Mouse (Mus musculus) cerebellum, postnatal 10 days (tissue): Measurements from ENCODE around the gene Ddx23.

Source experiments
- DNase-seq, 2 experiments: peaks; one replicate each; pipeline ENCODE4 v3.0.0; 2021; ENCODE audit warnings: mixed read lengths in 2 of 2

Ddx23 gene

GRCm38 (mm10) chr15:98674284-98674993, 11.7 kb upstream of the Ddx23 start:
- peak; percentile 50 to 54 for DNase-seq

DNA sequence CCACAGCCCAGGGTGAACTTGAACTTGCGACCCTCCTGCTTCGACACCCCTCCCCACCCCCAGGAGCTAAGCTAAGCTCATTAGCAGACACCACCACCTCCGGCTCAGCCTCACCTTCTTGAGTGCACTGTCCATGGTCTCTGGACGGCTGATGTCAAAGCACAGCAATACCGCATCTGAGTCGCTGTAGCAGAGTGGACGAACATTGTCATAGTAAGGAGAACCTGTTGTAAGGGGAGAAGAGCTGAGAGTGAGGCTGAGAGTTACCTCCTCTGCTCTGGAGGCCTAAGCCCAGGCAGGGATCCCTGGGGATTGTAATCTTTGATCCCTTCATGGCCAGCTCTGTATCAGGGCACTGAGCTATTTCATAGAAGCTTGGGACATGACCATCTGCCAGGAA, 11.0 kb upstream of the Ddx23 start:
- no peak for DNase-seq

- no peak for DNase-seq
Observed at GRCm38 (mm10) chr15:98672592-98672991, 9.9 kb upstream of the Ddx23 start.

- DNase-seq = peak in 1 of 2 experiments; percentile 52
Observed at GRCm38 (mm10) chr15:98664042-98664907, 1.6 kb upstream of the Ddx23 start.

GRCm38 (mm10) chr15:98662198-98662566, 512 bp downstream of the Ddx23 start:
- no peak for DNase-seq

DNA sequence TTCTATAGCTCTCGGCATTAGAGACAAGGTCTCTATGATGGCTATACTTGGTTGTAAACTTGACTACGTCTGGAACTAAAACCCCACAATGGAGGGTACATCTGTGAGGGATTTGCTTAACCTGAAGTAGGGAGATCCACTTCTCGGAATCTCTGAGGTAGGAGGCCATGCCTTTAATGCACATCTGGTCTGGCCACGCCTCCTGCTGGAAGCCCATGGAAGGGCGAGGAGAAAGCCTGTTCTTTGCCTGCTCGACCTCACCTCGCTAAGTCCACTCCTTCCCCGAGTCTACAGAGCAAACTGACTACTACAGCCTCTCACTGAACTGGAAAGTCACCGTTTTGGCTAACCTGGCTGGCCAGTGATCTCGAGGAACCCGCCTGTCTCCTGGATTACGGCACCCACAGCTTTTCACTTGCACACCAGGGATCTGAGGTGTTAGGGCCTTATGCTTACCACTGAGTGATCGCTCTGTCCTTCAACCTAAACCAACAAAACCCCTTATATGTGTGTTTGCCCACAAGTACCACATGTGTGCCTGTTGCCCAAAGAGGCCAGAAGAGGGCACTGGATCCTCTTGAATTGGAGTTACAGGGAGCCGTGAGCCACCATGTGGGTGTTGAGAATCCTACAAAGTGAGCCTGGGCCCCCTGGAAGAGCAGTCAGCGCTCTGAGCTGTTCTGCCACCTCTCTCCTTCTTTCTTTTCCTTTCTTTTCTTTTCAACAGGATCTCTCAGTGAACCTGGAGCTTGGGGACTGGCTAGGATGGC, 5.5 kb downstream of the Ddx23 start:
- DNase-seq = no peak

GRCm38 (mm10) chr15:98652174-98652573, 10.5 kb downstream of the Ddx23 start:
- DNase-seq = no peak

- DNase-seq = no peak
Observed at GRCm38 (mm10) chr15:98651431-98651830, 11.3 kb downstream of the Ddx23 start.

DNA sequence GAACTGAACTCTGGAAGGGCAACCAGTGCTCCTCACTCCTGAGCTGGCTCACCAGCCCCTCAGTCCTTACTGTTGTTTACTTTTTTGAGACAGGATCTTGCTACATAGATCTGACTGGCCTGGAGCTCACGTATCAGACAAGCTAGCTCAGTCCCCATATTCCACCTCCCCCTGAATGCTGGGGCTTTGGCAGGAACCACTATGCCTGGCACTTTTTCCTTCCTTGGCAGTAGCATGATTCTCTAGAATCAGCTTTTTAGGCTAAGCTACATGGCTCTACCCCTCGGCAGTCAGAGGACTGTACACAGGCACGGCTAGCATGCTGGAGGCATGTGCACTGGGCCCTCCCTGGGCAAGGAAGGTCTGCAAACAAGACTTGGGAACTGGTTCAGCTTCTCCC, 14.6 kb downstream of the Ddx23 start:
- no peak for DNase-seq

DNA sequence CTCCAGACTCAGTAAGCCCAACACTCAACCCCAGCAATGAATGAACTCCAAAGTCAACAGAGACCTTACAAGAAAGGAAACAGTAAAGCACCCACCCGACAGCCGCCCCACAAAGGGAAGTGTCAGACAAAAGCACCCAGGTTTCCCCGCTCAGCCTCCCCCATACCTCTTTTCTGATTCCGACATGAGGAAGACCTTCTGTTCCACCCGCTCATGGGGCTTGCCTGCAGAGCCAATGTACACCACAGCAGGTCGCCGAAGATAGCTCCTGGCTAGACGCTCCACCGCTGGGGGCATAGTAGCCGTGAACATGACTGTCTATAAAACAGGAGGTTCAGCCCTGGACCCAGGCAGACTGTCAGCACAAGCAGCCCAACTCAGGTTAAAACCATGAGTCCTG, 15.4 kb downstream of the Ddx23 start:
- DNase-seq = no peak

- no peak for DNase-seq
Observed at GRCm38 (mm10) chr15:98646737-98647136, 16.0 kb downstream of the Ddx23 start.

DNA sequence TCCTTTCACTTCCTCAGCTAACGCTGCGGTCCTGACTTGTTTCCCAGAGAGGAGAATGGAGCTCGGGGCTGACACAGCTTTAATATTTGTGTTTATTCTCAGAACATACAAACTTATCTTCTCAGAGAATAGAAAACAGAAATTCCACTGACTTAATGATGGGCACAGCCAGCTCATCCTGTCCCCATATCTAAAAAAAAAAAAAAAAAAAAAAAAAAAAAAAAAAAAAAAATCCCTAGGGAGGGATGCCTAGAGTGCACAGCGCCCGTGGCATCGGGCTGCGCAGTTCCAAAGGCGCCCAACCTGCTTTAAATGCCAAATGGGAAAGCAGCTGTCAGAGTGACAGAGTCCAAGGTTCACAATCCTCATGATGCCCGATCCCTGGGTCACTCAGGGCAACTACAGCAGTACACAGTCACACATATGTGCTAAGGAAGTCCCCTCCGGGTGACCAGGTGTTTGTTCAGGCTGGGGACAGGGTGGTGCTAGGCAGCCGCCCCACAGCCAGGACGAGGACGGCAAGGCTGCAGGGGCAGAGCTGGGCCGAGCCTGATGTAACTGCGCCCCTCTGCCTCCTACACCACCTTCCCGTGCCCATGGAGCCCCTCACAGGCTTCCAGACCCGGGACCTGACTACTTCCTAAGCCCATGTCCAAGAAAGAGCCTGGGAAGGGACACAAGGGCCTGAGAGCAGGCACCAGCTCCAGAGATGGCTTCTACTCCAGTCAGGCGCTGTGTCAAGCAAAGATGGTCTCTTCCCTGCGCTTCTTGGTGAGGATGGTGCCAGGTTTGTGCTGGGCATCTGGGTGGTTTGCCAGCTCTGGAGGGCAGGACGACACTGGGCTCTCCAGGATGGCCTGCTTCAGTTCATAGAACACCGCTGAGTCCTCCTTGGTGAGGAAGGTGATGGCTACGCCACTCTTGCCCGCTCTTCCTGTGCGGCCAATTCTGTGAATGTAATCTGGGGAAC, 17.4 kb downstream of the Ddx23 start:
- DNase-seq = peak in 1 of 2 experiments; percentile 55

- DNase-seq = no peak
Observed at GRCm38 (mm10) chr15:98644406-98644805, 18.3 kb downstream of the Ddx23 start.

GRCm38 (mm10) chr15:98640157-98640556, 22.5 kb downstream of the Ddx23 start:
- DNase-seq = no peak

GRCm38 (mm10) chr15:98637155-98637554, 25.5 kb downstream of the Ddx23 start:
- DNase-seq = no peak

- DNase-seq = peak; percentile 79 to 81
Observed at GRCm38 (mm10) chr15:98636517-98636916, 26.2 kb downstream of the Ddx23 start.

DNA sequence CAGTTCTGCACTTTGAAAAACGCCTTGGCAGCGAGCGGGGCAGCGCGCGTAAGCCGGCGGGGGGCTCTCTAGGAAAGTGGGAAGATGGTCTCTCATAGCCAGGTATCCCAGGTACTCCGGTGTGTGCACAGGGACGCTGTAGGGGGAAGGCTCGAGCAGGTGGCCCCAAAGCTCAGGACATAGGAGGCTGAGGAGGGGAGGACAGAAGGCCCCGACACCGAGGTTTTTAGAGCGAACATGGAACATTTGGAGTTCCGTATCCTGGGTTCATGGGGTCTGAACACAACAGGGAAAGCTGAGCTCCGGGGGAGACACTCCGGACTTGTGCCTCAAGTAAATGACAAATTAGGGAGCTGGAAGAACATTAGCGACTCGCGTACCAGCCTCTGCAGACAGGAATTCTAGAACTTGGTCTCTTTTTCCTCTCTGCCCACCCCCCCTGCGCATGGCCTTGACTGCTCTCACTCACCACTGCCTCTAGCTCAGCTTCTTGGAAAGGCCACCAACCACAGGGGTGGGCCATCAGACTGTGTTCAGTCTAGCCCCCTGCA, 27.3 kb downstream of the Ddx23 start:
- DNase-seq = peak; percentile 66 to 73

- DNase-seq = peak; percentile 92 to 94
Observed at GRCm38 (mm10) chr15:98634541-98635081, 28.1 kb downstream of the Ddx23 start.

GRCm38 (mm10) chr15:98633822-98634470, 28.7 kb downstream of the Ddx23 start:
- DNase-seq = peak; percentile 58 to 67

- no peak for DNase-seq
Observed at GRCm38 (mm10) chr15:98632921-98633320, 29.8 kb downstream of the Ddx23 start.
